Mouse (Mus musculus) left cerebral cortex, postnatal 25 days (tissue): ENCODE results near the gene Gucy2e. TPM values are rescaled to one million over a fixed set of nuclear protein-coding genes. Genes with fewer than 3 reads are reported as not detected.

ENCODE experiments used
- DNase-seq, 2 experiments: peaks; one replicate each; pipeline ENCODE4 v3.0.0; 2022; ENCODE audit warnings: low spot score in 2 of 2, mixed read lengths in 1 of 2
- intact Hi-C: fragments of 180-260 bp; cut with DNase I; formaldehyde crosslinking; loops from one replicate; pipeline ENCODE4 v1.15.1; 2025
- total RNA-seq, 2 experiments: library from RNA; stranded (reverse); gene quantifications; 2 replicates each; pipeline ENCODE4 v1.2.3; 2021

Gene Gucy2e
- total RNA-seq, 2 experiments from 2014 or later = 0.80 to 0.94 TPM

- no peak for DNase-seq
- intact Hi-C loops = no loop called here
Measured at GRCm38 (mm10) chr11:69249131-69249530, 12.3 kb upstream of the Gucy2e start.

GRCm38 (mm10) chr11:69245643-69246042, 8.8 kb upstream of the Gucy2e start:
- intact Hi-C loops = loop anchor here (1.0 kb wide), 1 partner anchor 52 kb away; no protein-coding TSS in a partner anchor
- no peak for DNase-seq

- intact Hi-C loops = loop anchor here (1.0 kb wide), 1 partner anchor 52 kb away; no protein-coding TSS in a partner anchor
- peak; percentile 34 to 55 for DNase-seq
Measured at GRCm38 (mm10) chr11:69244911-69245310, 8.1 kb upstream of the Gucy2e start.

GRCm38 (mm10) chr11:69236061-69236925, 543 bp downstream of the Gucy2e start:
- intact Hi-C loops = loop anchor here (5.0 kb wide), 1 partner anchor 174 kb away; no protein-coding TSS in a partner anchor
- no peak for DNase-seq

DNA sequence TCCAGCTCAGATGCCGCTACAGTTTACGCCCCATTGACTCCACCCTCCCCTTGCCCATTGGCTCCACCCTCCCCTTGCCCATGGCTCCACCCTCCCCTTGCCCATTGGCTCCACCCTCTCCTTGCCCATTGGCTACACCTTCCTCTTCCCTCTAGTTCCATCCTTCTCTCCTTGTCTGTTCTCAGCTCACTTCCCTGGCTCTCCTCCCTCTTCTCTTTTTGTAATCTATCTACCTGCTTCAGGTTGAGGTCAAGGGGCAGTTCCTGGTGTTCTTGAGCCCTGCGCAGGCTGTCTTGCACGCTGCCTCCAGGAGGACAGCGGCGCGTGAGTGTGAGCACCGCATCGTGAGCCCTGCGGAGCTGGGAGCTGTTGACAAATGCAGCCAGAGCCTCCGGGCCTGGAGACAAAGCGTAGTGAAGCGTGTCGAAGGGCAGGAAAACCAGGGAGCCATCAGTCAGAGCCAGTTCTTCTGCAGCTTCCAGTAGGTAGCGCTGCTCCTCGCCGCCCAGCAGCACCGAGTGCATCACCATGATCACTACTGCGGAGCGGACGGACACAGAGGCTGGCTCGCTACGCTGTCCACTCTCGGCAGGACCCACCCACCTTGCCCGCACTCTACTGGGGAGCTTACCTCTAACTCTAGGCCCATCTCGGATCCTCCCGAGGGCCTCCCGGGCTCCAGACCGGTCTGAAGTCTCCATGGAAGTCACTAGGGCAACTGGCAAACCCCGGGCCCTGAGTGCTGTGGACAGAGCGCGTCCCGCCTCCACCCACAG, 1.4 kb downstream of the Gucy2e start:
- intact Hi-C loops = loop anchor here (5.0 kb wide), 1 partner anchor 173 kb away; no protein-coding TSS in a partner anchor
- DNase-seq = peak; percentile 61 to 83

DNA sequence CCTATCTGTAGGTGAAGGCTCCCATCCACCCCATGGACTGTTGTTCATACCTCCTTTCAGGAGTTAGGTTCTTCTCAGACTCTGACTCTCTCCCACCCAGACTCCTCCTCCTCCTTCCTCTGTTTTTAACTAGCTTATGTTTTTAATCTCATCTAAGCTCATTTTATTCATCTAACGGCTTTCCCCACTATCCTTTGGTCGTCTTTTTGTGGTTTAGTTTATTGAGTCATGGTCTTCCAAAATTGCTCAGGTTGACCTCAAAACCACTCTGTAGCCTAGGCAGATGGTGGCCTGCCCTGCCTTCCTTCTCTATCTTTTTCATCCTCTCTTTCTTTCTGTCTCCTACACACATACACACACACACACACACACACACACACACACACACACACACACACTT, 3.7 kb downstream of the Gucy2e start:
- DNase-seq = no peak
- intact Hi-C loops = loop anchor here (5.0 kb wide), 1 partner anchor 106 kb away; the partner anchor contains the start of gene Aloxe3

DNA sequence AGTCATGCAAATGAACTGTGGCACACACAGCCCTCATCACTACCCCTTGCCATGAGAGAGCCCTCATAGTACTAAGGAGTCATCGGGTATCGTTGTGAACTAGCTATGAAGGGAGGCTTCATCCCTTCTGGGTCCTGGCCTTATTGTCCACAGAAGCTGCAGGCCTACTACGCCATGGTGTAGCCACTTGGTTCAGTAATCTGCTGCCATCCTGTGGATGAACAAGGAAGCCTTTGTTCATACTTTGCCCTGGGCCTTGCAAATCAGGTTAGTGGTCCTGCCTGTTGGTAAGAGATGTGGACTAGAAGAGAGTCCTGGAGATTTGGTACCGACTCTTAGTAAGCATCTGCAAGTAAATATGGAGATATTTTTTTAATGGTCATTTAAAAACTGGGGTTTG, 6.4 kb downstream of the Gucy2e start:
- DNase-seq = no peak
- intact Hi-C loops = loop anchor here (2.0 to 5.0 kb wide), 2 partner anchors 34 to 103 kb away; partner anchors contain the start of genes Alox8 and Aloxe3

GRCm38 (mm10) chr11:69225715-69226114, 11.1 kb downstream of the Gucy2e start:
- DNase-seq = no peak
- intact Hi-C loops = no loop called here

DNA sequence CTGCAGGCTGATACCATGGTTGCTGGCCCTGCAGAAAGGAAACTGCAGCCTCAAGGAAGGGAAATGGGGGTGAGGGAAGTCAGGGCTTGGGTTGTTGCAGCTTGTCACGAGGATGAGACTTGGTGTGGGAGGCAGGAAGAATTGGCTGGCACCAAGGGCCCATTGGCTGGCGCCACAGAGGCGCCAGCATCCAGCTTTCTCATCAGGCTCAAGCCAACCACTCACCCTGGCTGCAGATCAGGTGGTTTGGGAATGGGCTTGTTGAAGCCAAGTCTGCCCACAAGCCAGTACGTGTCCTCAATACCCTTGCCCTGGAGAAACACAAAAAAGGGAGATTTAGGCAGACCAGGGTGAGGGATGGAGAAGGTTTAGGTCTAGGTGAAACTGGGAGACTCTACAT, 13.7 kb downstream of the Gucy2e start:
- intact Hi-C loops = loop anchor here (2.0 kb wide), 1 partner anchor 22 kb away; no protein-coding TSS in a partner anchor
- peak in 1 of 2 experiments; percentile 10 for DNase-seq

DNA sequence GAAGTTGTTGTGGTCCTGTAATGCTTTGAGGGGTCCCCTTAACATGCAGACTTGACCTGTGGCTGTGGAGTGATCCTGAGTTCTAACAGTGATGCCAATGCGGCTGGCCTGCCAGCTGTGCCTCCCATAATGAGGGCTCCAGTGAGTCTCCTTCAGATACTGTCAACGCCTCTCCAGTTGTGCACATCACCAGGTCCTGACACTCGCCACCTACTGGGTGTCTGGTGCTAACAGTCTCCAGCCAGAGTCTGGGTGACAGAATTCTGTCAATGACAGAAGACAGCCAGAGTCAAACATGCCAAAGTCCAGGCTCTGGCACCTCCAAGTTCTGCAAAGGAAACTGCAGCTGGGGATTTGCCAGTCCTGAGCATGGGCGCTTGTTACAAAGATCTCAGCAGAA, 15.8 kb downstream of the Gucy2e start:
- intact Hi-C loops = no loop called here
- no peak for DNase-seq

GRCm38 (mm10) chr11:69218661-69219060, 18.2 kb downstream of the Gucy2e start:
- DNase-seq = no peak
- intact Hi-C loops = no loop called here

GRCm38 (mm10) chr11:69217411-69217810, 19.4 kb downstream of the Gucy2e start:
- no peak for DNase-seq
- intact Hi-C loops = no loop called here

GRCm38 (mm10) chr11:69211431-69211830, 25.4 kb downstream of the Gucy2e start:
- peak; percentile 35 to 81 for DNase-seq
- intact Hi-C loops = no loop called here

DNA sequence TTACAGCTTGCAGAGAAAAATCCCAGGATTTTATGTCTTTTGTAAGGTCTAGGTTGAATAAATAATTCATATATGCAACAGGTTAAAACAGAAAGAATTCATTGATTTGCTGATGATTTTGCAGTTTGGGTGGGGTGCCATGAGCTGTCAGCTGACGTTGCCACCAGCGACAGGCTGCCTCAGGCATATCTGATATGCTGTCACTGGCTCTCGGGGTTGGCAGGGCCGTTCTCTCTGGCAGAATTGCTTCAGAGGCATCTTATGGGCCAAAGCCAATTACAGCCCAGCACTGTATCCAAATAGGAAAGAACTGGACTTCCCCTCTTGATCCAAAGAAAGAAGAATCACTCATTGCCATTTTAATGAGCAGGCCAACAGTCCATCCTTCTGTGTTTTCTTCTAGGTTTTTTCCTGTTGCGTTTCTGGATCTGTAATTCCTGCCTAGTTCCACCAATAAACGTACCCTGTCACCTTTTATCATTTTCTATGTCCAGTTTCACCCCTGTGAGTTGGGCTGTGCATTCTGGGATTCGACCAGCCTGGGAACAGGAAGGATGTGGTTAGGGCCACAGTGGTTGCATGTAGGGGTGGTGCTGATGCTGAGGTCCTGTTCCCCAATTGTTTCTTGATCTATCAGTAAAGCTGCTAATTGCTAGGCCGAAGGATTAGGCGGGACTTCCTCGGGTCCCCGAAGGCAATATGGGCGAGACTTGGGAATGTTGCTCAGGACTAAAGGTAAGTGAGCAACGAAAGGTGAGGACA, 34.2 kb downstream of the Gucy2e start:
- intact Hi-C loops = no loop called here
- no peak for DNase-seq

- intact Hi-C loops = loop anchor here (2.0 kb wide), 1 partner anchor 23 kb away; no protein-coding TSS in a partner anchor
- no peak for DNase-seq
Measured at GRCm38 (mm10) chr11:69200231-69200630, 36.6 kb downstream of the Gucy2e start.

DNA sequence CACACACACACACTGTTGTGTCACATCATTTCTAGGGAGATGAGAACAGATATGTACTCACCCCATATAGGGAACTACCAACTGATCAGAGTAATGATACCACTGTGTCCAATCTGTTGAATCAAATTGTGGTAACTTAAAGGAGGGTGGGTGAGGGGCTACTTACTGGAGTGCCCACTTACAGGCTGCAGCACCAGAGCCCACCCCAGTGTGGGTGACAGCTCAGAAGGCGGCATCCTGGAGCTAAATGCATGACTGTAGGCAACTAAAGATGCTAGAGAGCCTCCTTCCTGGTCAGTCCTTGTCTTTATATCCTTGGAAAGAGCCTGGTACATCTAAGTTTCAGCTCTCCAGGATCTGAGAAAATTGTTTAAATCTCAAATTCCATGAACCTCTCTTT, 37.6 kb downstream of the Gucy2e start:
- intact Hi-C loops = loop anchor here (5.0 kb wide), 1 partner anchor 188 kb away; no protein-coding TSS in a partner anchor
- no peak for DNase-seq

- intact Hi-C loops = loop anchor here (2.0 to 5.0 kb wide), 2 partner anchors 33 to 190 kb away; no protein-coding TSS in a partner anchor
- DNase-seq = no peak
Measured at GRCm38 (mm10) chr11:69197743-69198142, 39.1 kb downstream of the Gucy2e start, which contains the start of gene Alox8. Alox8 (minus strand) TSS chr11:69197843.

- intact Hi-C loops = loop anchor here (2.0 to 5.0 kb wide), 2 partner anchors 34 to 190 kb away; no protein-coding TSS in a partner anchor
- no peak for DNase-seq
Measured at GRCm38 (mm10) chr11:69197194-69197593, 39.6 kb downstream of the Gucy2e start.

DNA sequence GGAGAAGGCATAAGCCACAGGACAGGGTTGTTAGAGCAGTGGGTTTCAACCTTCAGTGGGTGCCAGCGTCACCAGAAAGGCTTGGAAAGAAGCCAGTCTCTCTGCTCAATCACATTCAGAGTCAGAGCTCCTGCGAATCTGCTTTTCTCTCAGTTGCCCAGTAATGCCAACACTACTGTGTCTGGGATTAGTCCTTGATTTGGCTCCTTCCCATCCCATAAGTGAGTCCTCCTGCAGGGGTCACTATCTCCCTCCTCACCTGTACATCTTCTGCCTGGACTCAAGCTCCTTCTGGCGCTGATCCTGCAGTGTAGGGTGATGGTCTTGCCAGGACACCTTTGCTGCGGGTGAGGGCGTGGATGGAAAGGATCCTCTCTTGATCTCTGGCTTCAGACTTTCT, 40.1 kb downstream of the Gucy2e start:
- intact Hi-C loops = loop anchor here (2.0 to 5.0 kb wide), 2 partner anchors 34 to 191 kb away; no protein-coding TSS in a partner anchor
- no peak for DNase-seq
